Mouse (Mus musculus) spleen, adult 18-20 months (tissue): ENCODE measurements at regions not wholly inside any gene's neighbourhood (a gene's known extent, or its start where the extent isn't known, plus 50 kb on each side); places are given as distances from the start of the nearest gene placed in this dataset.

ENCODE experiments used
- DNase-seq, 2 experiments: peaks; one replicate each; pipeline ENCODE4 v3.0.0; 2022; ENCODE audit warnings: mixed read lengths in 2 of 2

DNA sequence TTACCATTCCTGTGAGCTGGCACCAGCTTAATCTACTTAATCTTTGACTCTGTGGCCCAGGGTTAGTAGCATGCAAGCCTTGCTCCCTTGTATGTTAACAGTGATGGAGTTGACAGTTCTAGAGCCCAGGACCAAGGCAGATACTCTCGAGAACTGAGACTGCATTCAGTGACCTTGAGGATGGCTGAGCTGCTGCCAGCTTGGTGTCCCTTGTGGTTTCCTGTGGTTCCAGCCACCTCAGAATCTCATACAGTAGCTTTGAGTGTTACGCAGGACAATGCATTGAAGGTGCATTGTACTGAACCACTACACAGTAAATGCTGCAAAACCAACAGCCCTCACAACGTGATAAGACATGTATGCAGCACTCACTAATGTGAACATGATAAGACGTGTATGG is 90.6 kb downstream of the Zfp706 start:
- no peak for DNase-seq

DNA sequence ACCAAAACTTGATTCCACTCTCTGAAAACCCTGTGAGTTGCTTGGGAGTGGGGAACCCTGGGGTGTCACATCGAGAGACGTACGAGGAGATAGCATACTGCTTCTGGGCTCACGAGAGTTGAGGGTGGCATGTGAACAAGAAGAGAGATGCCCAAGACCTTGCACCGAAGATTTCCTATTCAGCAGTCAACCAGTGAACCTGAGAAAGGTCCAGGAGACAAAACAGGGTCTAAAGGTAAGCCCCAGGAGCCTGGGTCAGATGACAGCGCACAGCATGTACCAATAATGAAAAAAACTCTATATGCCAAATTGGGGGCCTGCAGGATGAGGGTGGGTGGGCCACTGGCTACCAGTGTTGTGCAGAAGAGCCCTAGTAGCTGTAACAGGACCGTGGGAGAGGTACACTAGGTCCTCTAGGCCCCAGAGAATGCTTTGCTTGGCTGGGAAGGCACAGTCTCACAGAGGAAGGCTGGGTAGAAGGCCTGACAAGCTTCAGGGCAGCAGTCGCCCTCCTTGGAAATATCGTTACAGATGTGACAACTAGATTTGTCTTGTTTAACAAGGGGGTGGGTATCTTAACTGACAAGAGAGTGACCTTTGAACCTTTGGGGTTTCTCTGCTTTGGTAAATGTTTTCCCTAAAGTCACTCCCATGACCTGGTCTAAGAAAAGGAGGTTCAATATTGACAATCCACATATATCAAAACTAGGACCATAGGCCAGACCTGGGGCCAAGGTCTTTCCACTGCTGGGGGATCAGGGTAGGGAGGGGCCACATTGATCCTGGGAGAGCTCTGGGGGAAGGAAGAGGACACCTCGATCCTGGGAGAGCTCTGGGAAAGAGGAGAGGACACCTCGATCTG is 93.1 kb downstream of the Zfp706 start:
- no peak for DNase-seq

- DNase-seq = no peak
Measured at GRCm38 (mm10) chr15:36913308-36913707, 94.3 kb downstream of the Zfp706 start.

- no peak for DNase-seq
Measured at GRCm38 (mm10) chr15:36910272-36910671, 97.3 kb downstream of the Zfp706 start.

DNA sequence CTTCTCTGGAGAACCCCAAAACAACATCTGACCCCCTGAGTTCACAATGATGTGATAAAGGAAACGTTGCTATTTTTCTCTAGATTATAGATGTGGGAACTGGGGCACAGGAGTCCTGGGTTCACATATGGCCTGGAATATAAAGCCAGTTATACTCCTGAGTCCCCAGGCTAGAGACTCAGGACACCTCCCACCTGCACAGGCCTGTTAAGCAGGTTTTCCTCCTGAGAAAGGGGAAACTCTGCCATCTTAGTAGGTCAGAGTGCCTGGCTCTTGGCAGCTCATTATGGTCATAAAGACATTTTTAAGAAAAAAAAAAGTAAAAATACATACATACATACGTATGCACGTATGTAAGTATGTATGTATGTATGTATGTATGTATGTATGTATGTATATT is 98.1 kb downstream of the Zfp706 start:
- DNase-seq = no peak

- DNase-seq = no peak
Measured at GRCm38 (mm10) chr15:36906789-36907188, 100.8 kb downstream of the Zfp706 start.

GRCm38 (mm10) chr15:36906052-36906451 is 101.5 kb downstream of the Zfp706 start:
- DNase-seq = no peak

DNA sequence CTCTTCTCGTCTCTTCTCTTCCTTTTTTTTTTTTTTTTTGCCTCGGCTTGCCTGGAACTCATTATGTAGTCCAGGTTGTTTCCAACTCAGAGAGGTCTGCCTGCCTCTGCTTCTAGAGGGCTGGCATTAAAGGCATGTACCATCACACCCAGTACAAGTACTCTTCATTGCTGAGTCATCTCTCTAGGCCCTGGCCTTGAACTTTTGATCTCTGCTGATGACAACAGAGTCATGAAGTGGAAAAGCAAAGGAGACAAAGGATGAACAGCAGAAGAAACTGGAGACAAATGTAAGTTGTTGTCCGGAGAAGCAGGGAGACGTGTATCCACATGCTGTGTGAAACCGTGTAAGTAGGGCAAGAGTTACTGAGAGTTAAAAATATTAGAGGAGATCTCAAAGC is 103.7 kb downstream of the Zfp706 start:
- DNase-seq = no peak

- DNase-seq = no peak
Measured at GRCm38 (mm10) chr15:36903309-36903708, 104.3 kb downstream of the Zfp706 start.

- no peak for DNase-seq
Measured at GRCm38 (mm10) chr15:36901830-36902285, 105.7 kb downstream of the Zfp706 start.

DNA sequence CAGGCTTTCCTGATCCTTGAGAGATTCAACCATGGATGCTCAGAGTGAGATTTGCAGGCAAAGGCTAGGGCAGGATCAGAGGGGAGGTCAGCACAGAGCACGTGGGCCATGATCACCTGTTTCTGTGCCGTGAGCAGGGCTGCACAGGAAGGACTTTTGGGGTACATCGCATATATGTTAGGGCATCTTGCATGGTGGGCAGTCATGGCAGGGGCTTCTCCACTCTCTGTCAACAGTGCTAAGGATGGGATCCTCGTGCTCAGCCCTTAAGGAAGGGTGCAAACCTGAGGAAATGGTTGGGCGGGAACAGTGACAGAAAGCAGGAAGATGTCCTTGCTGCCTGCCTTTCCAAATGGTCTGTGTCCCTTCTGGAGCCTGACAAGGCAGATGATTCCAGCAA is 106.2 kb downstream of the Zfp706 start:
- DNase-seq = no peak

DNA sequence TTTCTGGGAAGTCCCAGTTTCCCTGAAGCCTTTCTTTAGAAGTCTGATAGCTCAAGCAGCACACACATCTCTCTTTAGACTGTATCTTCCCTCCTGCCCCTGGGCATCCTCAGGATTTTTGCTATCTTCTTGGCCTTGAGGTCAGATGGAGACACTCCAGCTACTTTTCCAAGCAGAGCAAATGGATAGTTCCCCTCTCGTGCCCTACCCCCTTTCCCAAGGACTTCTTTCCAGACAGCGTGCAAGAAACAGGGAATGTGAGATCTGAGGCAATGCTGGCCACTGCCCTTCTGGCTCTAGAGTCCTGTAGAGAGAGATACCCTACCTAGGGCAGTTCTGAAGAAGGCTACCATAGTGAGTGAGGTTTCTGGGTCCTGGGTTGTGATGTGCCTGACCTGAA is 106.6 kb downstream of the Zfp706 start:
- DNase-seq = no peak

DNA sequence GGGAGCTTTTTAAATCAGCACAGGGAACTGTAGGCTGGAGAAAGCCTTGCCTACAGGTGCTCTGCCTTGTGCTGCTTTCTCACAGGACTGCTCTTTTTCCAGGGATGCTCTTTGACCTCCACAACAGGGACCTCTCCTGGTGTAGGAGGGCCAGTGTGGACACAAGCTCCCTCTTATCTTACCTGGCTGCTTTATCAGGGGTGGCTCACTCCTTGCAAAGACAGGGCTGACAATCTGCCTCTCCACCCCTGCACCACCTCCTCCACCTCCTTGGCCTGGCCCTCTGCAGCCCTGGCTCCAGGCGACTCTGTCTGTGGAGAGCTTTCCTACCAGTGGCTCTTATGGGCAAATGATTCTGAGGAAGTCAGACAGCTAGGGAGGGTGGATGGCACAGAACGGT is 107.7 kb downstream of the Zfp706 start:
- no peak for DNase-seq

DNA sequence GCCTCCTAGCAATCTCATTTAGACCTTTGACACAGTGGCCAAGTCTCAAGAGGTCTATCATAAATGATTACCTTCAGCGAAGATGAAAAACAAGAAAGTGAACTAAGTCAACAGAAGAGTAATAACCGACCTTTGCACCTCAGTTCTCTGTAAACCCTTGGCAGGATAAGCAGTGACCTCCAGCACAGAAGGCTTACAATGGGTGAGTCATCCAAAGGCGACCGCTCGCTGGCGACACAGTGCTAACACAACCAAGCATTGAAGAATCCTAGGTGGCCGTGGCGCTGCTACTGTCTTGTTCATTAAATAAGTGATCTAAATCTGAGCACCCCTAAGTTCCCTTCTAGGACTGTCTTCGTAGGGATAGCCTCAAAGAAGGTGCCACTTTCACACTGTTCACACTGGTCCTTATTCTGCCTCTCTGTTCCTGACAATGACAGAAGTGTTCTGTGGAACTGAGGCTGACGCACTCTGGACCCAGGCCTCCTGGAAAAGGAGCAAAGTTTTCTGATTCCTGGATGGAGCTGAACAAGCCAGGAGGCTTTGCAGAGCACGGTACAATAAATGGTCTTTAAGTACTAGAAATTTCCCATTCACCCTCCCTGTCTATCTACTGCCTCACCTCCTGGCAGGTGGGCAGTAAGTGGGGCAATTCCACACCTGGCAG is 108.6 kb downstream of the Zfp706 start:
- DNase-seq = no peak

DNA sequence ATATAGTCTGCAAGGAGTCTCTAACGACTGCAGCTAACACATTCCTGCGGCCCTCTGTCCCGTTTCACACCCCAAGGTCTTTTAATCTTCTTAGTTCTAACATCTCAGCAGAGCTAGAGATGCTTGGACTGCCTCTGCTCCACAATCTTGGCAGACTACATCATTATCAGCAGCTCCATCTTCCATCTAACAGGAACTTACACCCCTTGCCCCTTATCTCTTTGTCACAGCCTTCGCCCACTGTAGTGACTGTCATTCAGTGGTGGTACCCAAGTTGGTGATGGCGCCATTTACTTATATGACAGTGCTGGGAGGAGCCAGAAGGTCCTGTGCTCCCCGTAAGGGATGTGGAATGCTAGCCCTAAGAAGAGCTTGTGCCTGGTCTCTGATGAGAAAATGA is 109.2 kb downstream of the Zfp706 start:
- DNase-seq = no peak

GRCm38 (mm10) chr15:36896265-36896664 is 111.3 kb downstream of the Zfp706 start:
- DNase-seq = no peak

GRCm38 (mm10) chr15:36895031-36895430 is 112.5 kb downstream of the Zfp706 start:
- DNase-seq = no peak

GRCm38 (mm10) chr15:36893407-36893969 is 114.1 kb downstream of the Zfp706 start:
- no peak for DNase-seq

- DNase-seq = no peak
Measured at GRCm38 (mm10) chr15:36892576-36893205, 114.9 kb downstream of the Zfp706 start.

GRCm38 (mm10) chr15:36891851-36892250 is 115.7 kb downstream of the Zfp706 start:
- no peak for DNase-seq

DNA sequence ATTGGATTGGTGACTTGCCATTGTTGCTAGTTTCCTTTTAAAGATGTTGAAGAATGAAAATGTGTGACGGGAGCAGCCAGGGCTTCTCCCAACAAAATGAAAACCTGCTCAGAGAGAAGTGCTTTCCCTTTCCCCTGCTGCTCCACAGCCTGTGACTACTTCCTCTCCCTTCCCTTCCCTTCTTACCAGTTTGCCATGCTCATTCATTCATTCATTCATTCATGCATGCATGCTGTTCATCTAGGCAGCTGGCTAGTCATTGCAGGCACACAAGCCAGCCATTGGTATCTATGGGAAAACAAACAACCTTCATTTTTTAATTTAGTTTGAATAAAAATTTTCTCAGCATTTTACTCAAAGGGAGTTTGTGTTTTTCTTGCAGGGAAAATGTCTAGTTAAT is 116.3 kb downstream of the Zfp706 start:
- no peak for DNase-seq

DNA sequence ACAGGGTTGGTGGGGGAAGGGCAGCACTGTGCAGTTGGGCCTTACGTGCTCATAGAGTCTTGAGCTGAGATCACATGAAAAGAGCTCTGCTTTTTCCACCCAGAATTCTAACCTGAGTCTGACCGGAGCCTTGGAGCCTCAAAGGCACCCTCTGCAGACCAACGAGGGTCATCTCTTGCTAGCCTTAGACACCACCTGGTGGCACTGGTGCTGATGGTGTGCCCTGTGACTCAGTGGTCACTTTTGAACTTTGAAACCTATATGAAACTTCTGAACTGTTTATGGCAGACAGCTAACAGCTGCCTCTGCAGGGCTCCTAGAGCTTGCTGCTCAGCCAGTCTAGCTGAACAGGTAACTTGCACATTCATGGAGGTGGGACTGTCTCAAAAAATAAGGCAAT is 118.5 kb downstream of the Zfp706 start:
- no peak for DNase-seq

GRCm38 (mm10) chr15:36888351-36889069 is 119.1 kb downstream of the Zfp706 start:
- no peak for DNase-seq
